Mouse (Mus musculus) stomach, embryonic 15.5 days (tissue): ENCODE results near the gene Gid4. TPM values are rescaled to one million over a fixed set of nuclear protein-coding genes. Genes with fewer than 3 reads are reported as not detected.
A peak's percentile ranks its signal among the peaks of the same experiment; 100 is the strongest.

Experiments
- ATAC-seq: fragments of 200-750 bp; cut with Nextera tagmentation; 2 replicates; pipeline ENCODE4 v1.8.0; 2017; ENCODE audit warnings: low read depth, moderate number of reproducible peaks, moderate TSS enrichment; ENCODE audit not compliant: insufficient read depth, low FRiP score
- H3K27ac ChIP-seq: fragments of 300-500 bp; sonication (generic); 2 replicates; pipeline ENCODE4 v1.5.1; 2015; ENCODE audit warnings: mild to moderate bottlenecking, inconsistent platforms
- H3K27me3 ChIP-seq: fragments of 300-500 bp; sonication (generic); replicated peaks from 2 replicates; pipeline ENCODE4 v1.6.1; 2015; ENCODE audit warnings: inconsistent platforms
- H3K36me3 ChIP-seq: fragments of 300-500 bp; sonication (generic); 2 replicates; pipeline ENCODE4 v1.6.1; 2015; ENCODE audit warnings: inconsistent platforms
- H3K4me1 ChIP-seq: fragments of 300-500 bp; sonication (generic); 2 replicates; pipeline ENCODE4 v1.6.1; 2015; ENCODE audit warnings: inconsistent platforms
- H3K4me2 ChIP-seq: fragments of 300-500 bp; sonication (generic); 2 replicates; pipeline ENCODE4 v1.6.1; 2015; ENCODE audit warnings: mild to moderate bottlenecking, inconsistent platforms
- H3K4me3 ChIP-seq: fragments of 300-500 bp; sonication (generic); replicated peaks from 2 replicates; pipeline ENCODE4 v1.5.1; 2015; ENCODE audit warnings: inconsistent platforms
- H3K9ac ChIP-seq: fragments of 300-500 bp; sonication (generic); 2 replicates; pipeline ENCODE4 v1.6.1; 2015; ENCODE audit warnings: inconsistent platforms
- H3K9me3 ChIP-seq: fragments of 300-500 bp; sonication (generic); 2 replicates; pipeline ENCODE4 v1.6.1; 2016; ENCODE audit warnings: inconsistent platforms
- WGBS: fragments of 180-500 bp; shearing (Covaris S2); methylation state at CpG from one replicate; pipeline ENCODE4 v1.1.7; 2015; 5-methylcytosine and 5-hydroxymethylcytosine counted together
- polyA plus RNA-seq: library from polyadenylated mRNA; unstranded; fragments of >200 nt; fragmentation: Nextera tagmentation; extraction: Ambion mirVana; gene quantifications from 2 replicates; pipeline ENCODE4 v1.2.1, GENCODE M21; 2015

The Gid4 gene
- polyA plus RNA-seq: 22.5 and 24.0 TPM in 2 replicates

DNA sequence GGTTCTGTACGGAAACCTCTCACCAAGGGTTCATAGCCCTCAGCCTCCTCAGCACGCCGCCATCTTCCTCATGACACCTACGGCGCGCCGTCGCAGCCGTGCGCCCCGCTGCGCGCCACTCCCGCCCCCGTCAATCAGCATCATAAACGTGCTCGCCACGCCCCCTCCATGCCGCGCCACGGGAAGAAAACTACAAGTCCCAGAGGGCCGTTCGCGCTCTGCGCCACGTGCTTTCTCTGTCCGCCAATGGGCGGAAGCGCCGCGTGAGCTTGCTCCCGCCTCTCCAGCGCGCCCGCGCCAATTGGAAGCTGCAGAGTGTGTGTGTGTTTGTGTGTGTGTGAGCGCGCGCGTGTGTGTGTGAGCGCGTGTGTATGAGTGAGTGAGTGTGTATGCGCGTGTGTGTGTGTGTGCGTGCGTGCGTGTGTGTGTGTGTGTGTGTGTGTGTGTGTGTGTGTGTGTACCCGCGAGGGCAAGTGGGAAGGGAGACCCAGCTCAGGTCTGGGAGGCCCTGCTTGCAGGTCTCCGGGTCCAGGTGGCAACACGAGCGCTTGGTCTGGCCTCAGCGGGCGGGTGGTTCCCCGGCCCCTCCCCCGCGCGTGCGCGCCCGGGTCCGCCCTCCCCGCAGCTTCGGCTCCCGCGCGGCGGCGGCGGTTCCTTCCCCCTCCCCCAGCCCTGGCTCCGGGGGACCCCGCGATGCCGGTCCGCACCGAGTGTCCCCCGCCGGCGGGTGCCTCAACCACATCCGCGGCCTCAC, at the start of gene Gid4:
Gene Gid4 (plus strand): TSS at position 183 of the 754 bp plus-strand sequence.
- H3K9me3 ChIP-seq: no peaks in the 10 kb centered on the region
- peak within 1 kb of the TSS; percentile 86 for H3K4me2 ChIP-seq
- ATAC-seq: peak; percentile 97
- H3K27ac ChIP-seq: peak within 1 kb of the TSS; percentile 91
- no peaks in the 10 kb centered on the region for H3K36me3 ChIP-seq
- H3K27me3 ChIP-seq: no peaks in the 10 kb centered on the region
- H3K4me3 ChIP-seq: peak within 1 kb of the TSS; percentile 95
- under 1% methylated on average over 57 of the region's 81 CpGs for WGBS
- peak within 1 kb of the TSS; percentile 91 for H3K9ac ChIP-seq
- H3K4me1 ChIP-seq: peaks cover 7% of the 10 kb centered on the region; the same call in 1 of the 2 replicates

DNA sequence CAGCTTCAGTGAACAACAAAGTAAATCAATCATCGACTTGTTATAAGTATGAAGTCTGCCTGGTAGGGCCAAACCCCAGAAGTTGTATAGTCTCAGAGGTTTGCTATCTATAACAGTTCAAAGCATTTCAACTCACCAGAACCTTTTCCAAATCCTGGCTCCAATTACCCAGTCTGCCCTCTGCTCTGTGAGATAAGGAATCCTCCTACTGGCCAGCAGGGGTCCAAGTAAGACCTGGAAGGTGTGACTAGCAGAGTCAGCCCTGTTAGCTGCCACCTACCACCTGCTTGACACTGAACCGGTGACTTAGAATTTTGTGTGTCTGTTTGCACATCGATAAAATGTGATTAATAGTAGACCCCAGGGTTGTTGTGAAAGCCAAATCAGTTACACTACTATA, 49.7 kb upstream of the Gid4 start:
- H3K4me2 ChIP-seq: no peak overlapping the region
- no peak overlapping the region for H3K4me3 ChIP-seq
- H3K27ac ChIP-seq: no peak overlapping the region
- H3K36me3 ChIP-seq: no peaks in the 10 kb centered on the region
- no peak for ATAC-seq
- H3K9ac ChIP-seq: no peak overlapping the region
- 50% methylated on average over 3 of the region's 3 CpGs for WGBS
- peaks cover 8% of the 10 kb centered on the region for H3K4me1 ChIP-seq
- H3K27me3 ChIP-seq: no peaks in the 10 kb centered on the region
- no peaks in the 10 kb centered on the region for H3K9me3 ChIP-seq

DNA sequence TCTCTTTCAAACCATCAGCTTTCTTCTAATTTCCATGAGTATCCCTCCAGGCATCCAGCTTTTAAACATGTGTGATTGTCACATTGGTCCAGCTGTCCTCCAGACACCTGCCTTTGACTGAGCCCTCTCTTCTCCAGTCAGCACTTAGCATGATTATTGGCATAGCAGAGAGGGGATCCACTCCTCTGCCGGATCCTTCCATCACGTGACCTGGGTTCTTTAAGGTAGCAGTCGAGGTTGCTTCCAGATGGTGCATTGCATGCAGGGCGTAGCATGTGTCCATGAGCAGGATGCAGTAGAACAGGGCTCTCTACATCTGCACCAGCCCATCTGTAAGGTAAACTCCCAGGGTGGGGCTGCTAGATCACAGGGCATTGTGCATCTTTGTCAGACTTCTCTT, 48.0 kb upstream of the Gid4 start:
- no peak overlapping the region for H3K9ac ChIP-seq
- 70% methylated on average over 4 of the region's 4 CpGs for WGBS

DNA sequence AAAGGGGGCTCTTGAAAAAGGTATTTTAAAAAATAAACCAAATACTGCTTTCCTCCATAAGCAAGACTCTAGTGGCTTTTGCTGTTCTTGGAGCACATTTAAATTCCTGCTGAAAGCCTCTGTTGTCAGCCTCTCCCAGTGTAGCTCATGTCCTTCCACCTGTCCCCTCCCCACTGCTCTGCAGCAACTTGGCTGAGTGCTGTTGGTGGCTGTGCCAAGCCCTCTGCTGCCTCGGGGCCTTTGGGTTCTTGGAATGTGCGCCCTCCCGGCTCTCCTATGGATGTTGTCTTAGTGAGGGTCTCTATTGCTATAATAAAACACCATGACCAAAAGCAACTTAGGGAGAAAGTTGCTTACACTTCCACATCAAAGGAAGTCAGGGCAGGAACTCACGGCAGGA, 47.5 kb upstream of the Gid4 start:
- no peak overlapping the region for H3K9ac ChIP-seq
- H3K36me3 ChIP-seq: no peaks in the 10 kb centered on the region
- no peak overlapping the region for H3K27ac ChIP-seq
- H3K9me3 ChIP-seq: no peaks in the 10 kb centered on the region
- WGBS: 69% methylated on average over 4 of the region's 4 CpGs
- no peak overlapping the region for H3K4me3 ChIP-seq
- H3K4me1 ChIP-seq: peaks cover 8% of the 10 kb centered on the region
- no peak for ATAC-seq
- no peaks in the 10 kb centered on the region for H3K27me3 ChIP-seq
- no peak overlapping the region for H3K4me2 ChIP-seq

More for the DNA sequence above, 48.0 kb upstream of the Gid4 start:
- H3K36me3 ChIP-seq: no peaks in the 10 kb centered on the region
- H3K27me3 ChIP-seq: no peaks in the 10 kb centered on the region
- no peak overlapping the region for H3K4me3 ChIP-seq
- H3K9me3 ChIP-seq: no peaks in the 10 kb centered on the region
- no peak overlapping the region for H3K4me2 ChIP-seq
- H3K4me1 ChIP-seq: peaks cover 8% of the 10 kb centered on the region
- H3K27ac ChIP-seq: no peak overlapping the region
- no peak for ATAC-seq

DNA sequence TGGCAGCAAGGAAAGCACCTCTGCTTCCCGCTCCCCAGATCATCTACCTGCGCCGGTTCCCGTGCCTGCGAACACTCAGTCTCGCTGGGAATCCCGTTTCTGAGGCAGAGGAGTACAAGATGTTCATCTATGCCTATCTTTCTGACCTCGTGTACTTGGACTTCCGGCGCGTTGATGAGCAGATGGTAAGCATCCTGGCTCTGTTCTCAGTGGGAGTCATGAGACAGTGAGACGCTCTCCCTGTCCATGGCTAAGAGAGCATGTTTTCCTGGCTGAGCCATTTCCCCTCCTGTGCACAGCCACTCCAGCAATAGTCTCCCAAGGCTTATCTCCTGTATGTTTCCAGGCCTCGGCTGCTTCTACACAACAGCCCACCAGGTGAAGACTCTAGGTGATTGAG, 46.5 kb upstream of the Gid4 start:
- no peaks in the 10 kb centered on the region for H3K36me3 ChIP-seq
- peaks cover 5% of the 10 kb centered on the region for H3K4me1 ChIP-seq
- no peak for ATAC-seq
- H3K4me2 ChIP-seq: no peak overlapping the region
- H3K27me3 ChIP-seq: no peaks in the 10 kb centered on the region
- H3K27ac ChIP-seq: no peak overlapping the region
- no peaks in the 10 kb centered on the region for H3K9me3 ChIP-seq
- H3K9ac ChIP-seq: no peak overlapping the region
- WGBS: 80% methylated on average over 13 of the region's 13 CpGs
- no peak overlapping the region for H3K4me3 ChIP-seq

DNA sequence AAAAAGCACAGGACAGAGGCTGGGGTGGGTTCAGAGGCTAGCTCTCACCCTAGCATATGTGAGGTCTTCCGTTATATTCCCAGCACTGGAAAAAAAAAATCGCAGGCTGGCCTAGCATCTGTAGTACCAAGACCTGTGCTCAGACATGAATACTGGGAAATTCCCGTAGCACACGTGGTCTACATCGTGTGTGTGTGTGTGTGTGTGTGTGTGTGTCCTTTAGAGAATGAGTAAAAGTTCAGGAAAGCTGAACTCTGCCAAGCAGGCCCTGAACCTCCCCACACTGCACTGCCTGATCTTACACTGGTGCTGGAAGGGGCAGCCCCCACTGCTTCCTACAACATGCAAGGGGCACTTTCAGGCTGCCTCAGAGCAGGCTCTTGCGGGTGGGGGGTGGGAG, 42.5 kb upstream of the Gid4 start:
- H3K27me3 ChIP-seq: no peaks in the 10 kb centered on the region
- H3K9ac ChIP-seq: no peak overlapping the region
- H3K27ac ChIP-seq: no peak overlapping the region
- no peaks in the 10 kb centered on the region for H3K36me3 ChIP-seq
- no peaks in the 10 kb centered on the region for H3K4me1 ChIP-seq
- H3K4me3 ChIP-seq: no peak overlapping the region
- H3K9me3 ChIP-seq: no peaks in the 10 kb centered on the region
- WGBS: 79% methylated on average over 6 of the region's 6 CpGs
- ATAC-seq: no peak
- H3K4me2 ChIP-seq: no peak overlapping the region

DNA sequence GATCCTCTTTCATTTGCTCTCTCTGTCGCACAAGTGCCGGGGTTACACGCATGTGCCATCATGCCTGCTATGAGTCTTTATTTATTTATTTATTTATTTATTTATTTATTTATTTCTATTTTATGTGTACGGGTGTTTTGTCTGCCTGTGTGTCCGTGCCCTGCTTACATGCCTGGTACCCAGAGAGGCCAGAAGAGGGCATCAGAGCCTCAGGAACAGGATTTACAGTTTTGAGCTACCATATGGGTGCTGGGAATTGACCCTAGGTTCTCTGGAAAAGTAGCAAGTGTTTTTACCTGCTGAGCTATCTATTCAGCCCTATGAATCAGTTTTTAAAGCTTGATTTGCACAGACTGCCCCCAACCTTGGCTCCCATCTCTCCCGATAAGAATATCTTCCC, 33.4 kb upstream of the Gid4 start:
- H3K4me2 ChIP-seq: no peak overlapping the region
- H3K9ac ChIP-seq: no peak overlapping the region
- no peaks in the 10 kb centered on the region for H3K36me3 ChIP-seq
- no peak for ATAC-seq
- no peaks in the 10 kb centered on the region for H3K9me3 ChIP-seq
- H3K27ac ChIP-seq: no peak overlapping the region
- no peak overlapping the region for H3K4me3 ChIP-seq
- WGBS: 91% methylated on average over 6 of the region's 6 CpGs
- H3K4me1 ChIP-seq: peaks cover 5% of the 10 kb centered on the region; the same call in 1 of the 2 replicates
- H3K27me3 ChIP-seq: 0 out of 2 replicates have a peak, but pooled peaks cover 4% of the 10 kb centered on the region

DNA sequence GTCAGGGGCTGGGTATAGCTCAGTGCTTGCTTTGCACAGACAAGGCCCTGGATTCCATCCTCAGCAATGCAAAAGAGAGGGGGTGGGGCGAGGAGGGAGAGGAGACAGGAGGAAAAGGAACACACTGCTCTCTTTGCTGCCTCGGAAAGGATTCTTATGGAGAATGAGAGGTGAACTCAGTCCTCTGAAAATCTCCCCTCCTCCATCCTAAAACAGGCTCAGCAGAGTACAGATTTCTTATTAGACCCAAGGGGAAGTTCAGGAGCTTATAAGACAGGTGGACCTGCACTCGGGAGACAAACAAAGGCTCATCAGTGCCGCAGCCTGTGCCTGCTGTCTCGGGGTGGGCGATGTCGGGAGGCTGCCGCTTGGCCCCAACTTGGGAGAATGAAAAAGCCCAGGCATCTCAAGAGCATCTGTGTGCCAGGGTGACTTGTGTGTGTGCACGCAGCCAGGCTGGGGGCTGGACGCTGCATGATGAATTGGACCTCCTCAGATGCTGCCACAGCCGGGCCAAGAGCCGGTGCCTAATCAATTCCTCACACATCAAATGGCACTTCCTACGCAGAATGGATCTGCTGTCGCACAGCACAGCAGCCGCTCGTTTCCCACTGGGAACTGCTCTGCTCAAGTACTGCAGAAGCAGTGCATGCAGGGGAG, 32.1 kb upstream of the Gid4 start:
- peaks cover 5% of the 10 kb centered on the region; the same call in 1 of the 2 replicates for H3K4me1 ChIP-seq

DNA sequence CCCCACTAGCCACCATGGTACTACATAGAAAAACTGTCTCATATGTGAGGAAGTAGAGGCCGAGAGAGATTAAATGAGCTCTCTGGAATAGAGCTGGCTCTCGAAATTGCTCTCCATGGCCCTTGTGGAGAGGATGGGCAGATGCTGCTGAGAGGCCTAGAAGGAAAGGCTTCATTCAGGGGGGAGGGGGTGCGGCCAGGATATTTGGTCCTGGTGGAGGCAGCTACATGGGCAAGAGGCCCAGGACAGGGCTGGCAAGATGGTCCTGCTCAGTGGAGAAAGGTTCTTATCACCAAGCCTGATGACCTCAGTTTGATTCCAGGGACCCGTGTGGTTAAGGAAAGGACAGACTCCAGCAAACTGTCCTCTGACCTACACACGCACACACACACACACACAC, 31.0 kb upstream of the Gid4 start:
- no peak for ATAC-seq
- H3K27me3 ChIP-seq: 0 out of 2 replicates have a peak, but pooled peaks cover 4% of the 10 kb centered on the region
- WGBS: 78% methylated on average over 5 of the region's 5 CpGs
- H3K9ac ChIP-seq: no peak overlapping the region
- no peak overlapping the region for H3K4me3 ChIP-seq
- H3K4me2 ChIP-seq: no peak overlapping the region
- H3K27ac ChIP-seq: no peak overlapping the region
- no peaks in the 10 kb centered on the region for H3K9me3 ChIP-seq
- H3K4me1 ChIP-seq: peaks cover 5% of the 10 kb centered on the region; the same call in 1 of the 2 replicates
- H3K36me3 ChIP-seq: no peaks in the 10 kb centered on the region

More for the DNA sequence above, 32.1 kb upstream of the Gid4 start:
- Histone ChIP-seq H3K27ac (no peak overlapping the region), H3K4me2 (peak overlapping the region; percentile 34), H3K36me3 (no peaks in the 10 kb centered on the region), H3K4me3 (no peak overlapping the region), H3K27me3 (0 out of 2 replicates have a peak, but pooled peaks cover 4% of the 10 kb centered on the region), H3K9me3 (no peaks in the 10 kb centered on the region), H3K9ac (no peak overlapping the region)
- 6% methylated on average over 16 of the region's 16 CpGs for WGBS
- no peak for ATAC-seq

DNA sequence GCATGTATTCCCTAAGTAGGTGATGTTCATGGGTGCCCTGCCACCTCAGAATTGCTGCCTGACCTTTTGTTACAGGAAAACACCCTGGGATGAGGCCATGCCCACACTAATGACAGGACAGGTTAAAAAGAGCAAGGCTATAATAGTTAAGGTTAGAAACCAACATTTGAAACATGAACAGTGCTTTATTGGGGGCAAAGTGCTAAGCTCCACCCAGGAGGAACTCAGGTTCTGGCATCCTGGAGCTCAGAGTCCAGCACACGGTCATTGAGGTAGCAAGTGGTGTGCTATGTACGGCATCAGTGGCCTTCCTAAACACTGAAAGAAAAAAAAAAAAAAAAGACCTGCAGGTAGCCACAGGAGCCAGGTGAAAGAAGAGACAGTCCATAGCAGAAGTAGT, 29.0 kb upstream of the Gid4 start:
- H3K9ac ChIP-seq: no peak overlapping the region
- no peaks in the 10 kb centered on the region for H3K36me3 ChIP-seq
- no peak overlapping the region for H3K4me2 ChIP-seq
- WGBS: 82% methylated on average over 2 of the region's 2 CpGs
- no peaks in the 10 kb centered on the region for H3K9me3 ChIP-seq
- H3K4me3 ChIP-seq: no peak overlapping the region
- no peak overlapping the region for H3K27ac ChIP-seq
- no peak for ATAC-seq
- H3K27me3 ChIP-seq: 0 out of 2 replicates have a peak, but pooled peaks cover 4% of the 10 kb centered on the region
- H3K4me1 ChIP-seq: peaks cover 5% of the 10 kb centered on the region; the same call in 1 of the 2 replicates

DNA sequence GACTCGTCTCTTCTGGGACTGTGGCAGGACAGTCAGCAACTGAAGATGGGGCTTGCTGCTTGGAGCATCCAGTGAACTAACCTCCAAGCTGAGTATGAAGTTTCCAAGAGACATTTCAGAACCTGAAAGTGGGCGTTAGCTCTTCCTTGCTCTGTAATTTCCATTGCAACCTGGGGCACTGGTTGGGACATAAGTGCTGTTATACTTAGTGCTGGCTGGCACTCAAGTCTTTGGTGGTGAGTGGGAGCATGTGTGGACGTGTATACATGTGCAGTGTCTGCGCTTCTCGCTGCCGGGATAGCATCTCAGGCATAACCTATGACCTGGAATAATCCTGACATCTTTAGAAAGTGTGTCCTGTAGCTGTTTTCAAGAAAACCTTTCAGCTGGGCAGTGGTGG, 25.6 kb upstream of the Gid4 start:
- 80% methylated on average over 6 of the region's 6 CpGs for WGBS
- no peak overlapping the region for H3K4me2 ChIP-seq

DNA sequence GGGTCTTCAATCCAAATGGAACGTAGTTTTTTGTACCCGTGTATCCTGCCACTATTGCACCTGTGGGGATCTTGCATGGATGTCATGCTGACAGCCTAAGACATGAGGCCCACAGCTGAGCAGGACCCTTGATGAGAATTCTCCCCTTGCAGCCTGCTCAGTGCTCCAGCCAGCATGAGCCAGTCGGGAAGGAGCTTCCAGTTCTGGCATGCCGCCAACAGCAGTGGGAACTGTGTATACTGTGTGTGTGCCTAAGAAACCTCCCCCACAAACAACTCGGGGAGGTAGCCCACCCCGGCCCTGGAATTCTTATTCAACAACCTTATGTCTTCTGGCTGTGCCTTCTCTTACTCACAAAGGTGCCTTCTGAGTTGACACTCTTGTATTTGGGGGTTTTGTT, 20.4 kb upstream of the Gid4 start:
- Histone ChIP-seq H3K9me3 (no peaks in the 10 kb centered on the region), H3K9ac (no peak overlapping the region), H3K4me3 (no peak overlapping the region), H3K27ac (no peak overlapping the region), H3K36me3 (peaks cover 8% of the 10 kb centered on the region; the same call in 1 of the 2 replicates), H3K4me1 (no peaks in the 10 kb centered on the region), H3K27me3 (no peaks in the 10 kb centered on the region), H3K4me2 (no peak overlapping the region)
- 59% methylated on average over 6 of the region's 6 CpGs for WGBS
- ATAC-seq: peak; percentile 65

More for the DNA sequence above, 25.6 kb upstream of the Gid4 start:
- H3K36me3 ChIP-seq: no peaks in the 10 kb centered on the region
- no peaks in the 10 kb centered on the region for H3K4me1 ChIP-seq
- no peaks in the 10 kb centered on the region for H3K27me3 ChIP-seq
- no peak overlapping the region for H3K27ac ChIP-seq
- no peak for ATAC-seq
- no peak overlapping the region for H3K9ac ChIP-seq
- no peak overlapping the region for H3K4me3 ChIP-seq
- no peaks in the 10 kb centered on the region for H3K9me3 ChIP-seq
